Mouse (Mus musculus) forebrain, postnatal 0 days (tissue): ENCODE data around the gene Rad9a. TPM values are rescaled to one million over a fixed set of nuclear protein-coding genes. Genes with fewer than 3 reads are reported as not detected.

Experiments used
- ATAC-seq: fragments of 200-750 bp; cut with Nextera tagmentation; 2 replicates; pipeline ENCODE4 v1.8.0; 2017; ENCODE audit warnings: mild to moderate bottlenecking, moderate library complexity
- DNase-seq: peaks from one replicate; pipeline ENCODE4 v3.0.0-alpha.2; 2015
- H3K27ac ChIP-seq: fragments of 300-500 bp; sonication (generic); 2 replicates; pipeline ENCODE4 v1.5.1; 2014; ENCODE audit warnings: low read depth, mild to moderate bottlenecking, antibody characterized with exemption, low read length, moderate library complexity, mixed read lengths
- H3K27me3 ChIP-seq: fragments of 300-500 bp; sonication (generic); 2 replicates; pipeline ENCODE4 v1.6.1; 2014; ENCODE audit warnings: mild to moderate bottlenecking, low read length, mixed read lengths; ENCODE audit not compliant: insufficient read depth
- H3K36me3 ChIP-seq: fragments of 300-500 bp; sonication (generic); 2 replicates; pipeline ENCODE4 v1.6.1; 2014; ENCODE audit warnings: mild to moderate bottlenecking, moderate library complexity; ENCODE audit not compliant: insufficient read depth
- H3K4me1 ChIP-seq: fragments of 300-500 bp; sonication (generic); 2 replicates; pipeline ENCODE4 v1.6.1; 2014; ENCODE audit warnings: antibody characterized with exemption; ENCODE audit not compliant: insufficient read depth
- H3K4me2 ChIP-seq: fragments of 300-500 bp; sonication (generic); 2 replicates; pipeline ENCODE4 v1.6.1; 2014; ENCODE audit warnings: low read depth, mild to moderate bottlenecking, moderate library complexity
- H3K4me3 ChIP-seq: fragments of 300-500 bp; sonication (generic); 2 replicates; pipeline ENCODE4 v1.5.1; 2014; ENCODE audit warnings: low read depth, low read length, mixed read lengths
- H3K9ac ChIP-seq: fragments of 300-500 bp; sonication (generic); 2 replicates; pipeline ENCODE4 v1.6.1; 2014; ENCODE audit warnings: mild to moderate bottlenecking
- H3K9me3 ChIP-seq: fragments of 300-500 bp; sonication (generic); 2 replicates; pipeline ENCODE4 v1.6.1; 2016; ENCODE audit warnings: low read length
- CTCF ChIP-seq: sonication (generic); IDR thresholded peaks from 2 replicates; pipeline ENCODE4 v1.5.1; 2016; ENCODE audit warnings: antibody characterized with exemption, control low read depth, low read depth
- WGBS: fragments of 180-500 bp; shearing (Covaris S2); extraction: QIAGEN DNeasy Blood & Tissue Kit; methylation state at CpG from one replicate; pipeline ENCODE4 v1.1.7; 2014; 5-methylcytosine and 5-hydroxymethylcytosine counted together
- polyA plus RNA-seq: library from polyadenylated mRNA; unstranded; fragments of >200 nt; fragmentation: Nextera tagmentation; extraction: Ambion mirVana; gene quantifications from 2 replicates; pipeline ENCODE4 v1.2.1, GENCODE M21; 2015
- total RNA-seq: library from RNA; depleted of rRNA; stranded (reverse); fragments of >200 nt; gene quantifications from 2 replicates; pipeline ENCODE4 v1.2.3, GENCODE M21; 2014

Gene Rad9a
- total and polyA plus RNA-seq, 2 experiments from 2014 or later = 16.4 to 16.5 TPM

DNA sequence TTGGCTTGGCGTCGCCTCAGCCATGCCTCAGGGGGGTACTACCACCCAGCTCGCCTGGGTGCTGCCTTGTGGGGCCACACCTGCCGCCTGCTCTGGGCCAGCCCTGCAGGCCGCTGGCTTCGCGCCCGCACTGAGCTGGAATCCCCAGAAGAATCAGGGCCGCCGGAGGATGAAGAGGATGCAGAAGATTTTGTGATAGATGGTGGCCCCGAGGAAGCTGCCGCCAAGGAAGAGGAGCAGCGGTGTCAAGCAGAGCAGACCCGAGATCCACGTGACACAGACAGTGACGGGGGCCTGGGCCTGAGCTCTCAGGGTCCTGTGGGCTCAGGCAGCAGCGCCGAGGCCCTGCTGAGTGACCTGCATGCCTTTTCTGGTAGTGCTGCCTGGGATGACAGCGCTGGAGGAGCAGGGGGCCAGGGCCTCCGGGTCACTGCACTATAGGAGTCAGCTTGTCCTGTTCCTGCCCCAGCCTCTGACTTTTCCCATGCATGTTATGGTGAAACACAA lies 45.3 kb downstream of the Rad9a start:
- WGBS = 67% methylated on average over 20 of the region's 20 CpGs
- no peak for DNase-seq
- TF ChIP-seq CTCF = no peak
- no peaks in the 10 kb centered on the region for H3K4me1 ChIP-seq
- H3K4me3 ChIP-seq = no peak overlapping the region
- H3K27me3 ChIP-seq = no peaks in the 10 kb centered on the region
- H3K9me3 ChIP-seq = no peaks in the 10 kb centered on the region
- ATAC-seq = no peak
- no peak overlapping the region for H3K27ac ChIP-seq
- H3K4me2 ChIP-seq = no peak overlapping the region
- peaks cover 54% of the 10 kb centered on the region for H3K36me3 ChIP-seq
- H3K9ac ChIP-seq = no peak overlapping the region

DNA sequence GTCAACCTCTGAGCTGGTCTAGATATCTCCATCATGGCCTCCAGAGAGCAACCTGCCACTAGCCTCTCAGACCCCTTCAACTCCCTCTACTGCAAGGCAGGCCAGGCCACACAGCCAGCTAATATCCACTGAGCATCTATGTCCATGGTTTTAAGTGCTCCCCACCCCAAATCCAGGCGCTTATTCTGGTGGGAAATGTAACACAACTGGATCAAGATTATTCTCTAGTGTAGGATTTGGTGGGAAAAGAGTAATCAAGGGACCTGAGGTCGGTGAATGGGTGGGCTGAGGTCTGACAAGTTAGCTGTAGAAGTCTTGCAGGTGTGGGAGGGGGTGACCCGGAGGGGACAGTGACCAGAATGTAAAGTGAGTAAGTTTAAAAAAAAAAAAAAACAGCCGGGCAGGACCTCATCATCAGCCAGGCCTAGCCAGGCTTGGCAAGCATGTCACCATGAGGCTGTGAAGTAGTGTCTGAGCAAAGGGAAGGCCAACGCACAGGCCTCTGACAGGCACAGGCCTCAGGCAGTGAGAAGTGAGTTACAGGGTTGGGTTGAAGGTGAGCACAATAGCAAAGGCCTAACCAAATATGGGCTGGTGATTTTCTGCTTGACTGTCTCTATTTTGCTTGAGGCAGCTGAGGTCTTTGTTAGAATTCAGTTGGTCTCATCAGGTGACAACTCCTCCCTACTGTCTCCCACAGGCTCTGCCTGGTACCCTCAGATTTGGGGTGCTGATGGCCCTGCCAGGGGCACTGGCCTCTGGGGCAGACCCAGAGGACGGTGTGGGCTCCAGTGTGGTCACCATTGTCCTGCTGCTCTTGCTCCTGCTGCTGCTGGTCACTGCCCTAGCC lies 46.0 kb downstream of the Rad9a start:
- H3K9me3 ChIP-seq = no peaks in the 10 kb centered on the region
- WGBS = 66% methylated on average over 6 of the region's 6 CpGs
- DNase-seq = no peak
- no peaks in the 10 kb centered on the region for H3K4me1 ChIP-seq
- no peaks in the 10 kb centered on the region for H3K27me3 ChIP-seq
- no peak for ATAC-seq
- no peak overlapping the region for H3K27ac ChIP-seq
- no peak overlapping the region for H3K4me3 ChIP-seq
- no peak overlapping the region for H3K4me2 ChIP-seq
- H3K36me3 ChIP-seq = peaks cover 55% of the 10 kb centered on the region
- no peak overlapping the region for H3K9ac ChIP-seq
- no peak for TF ChIP-seq CTCF

DNA sequence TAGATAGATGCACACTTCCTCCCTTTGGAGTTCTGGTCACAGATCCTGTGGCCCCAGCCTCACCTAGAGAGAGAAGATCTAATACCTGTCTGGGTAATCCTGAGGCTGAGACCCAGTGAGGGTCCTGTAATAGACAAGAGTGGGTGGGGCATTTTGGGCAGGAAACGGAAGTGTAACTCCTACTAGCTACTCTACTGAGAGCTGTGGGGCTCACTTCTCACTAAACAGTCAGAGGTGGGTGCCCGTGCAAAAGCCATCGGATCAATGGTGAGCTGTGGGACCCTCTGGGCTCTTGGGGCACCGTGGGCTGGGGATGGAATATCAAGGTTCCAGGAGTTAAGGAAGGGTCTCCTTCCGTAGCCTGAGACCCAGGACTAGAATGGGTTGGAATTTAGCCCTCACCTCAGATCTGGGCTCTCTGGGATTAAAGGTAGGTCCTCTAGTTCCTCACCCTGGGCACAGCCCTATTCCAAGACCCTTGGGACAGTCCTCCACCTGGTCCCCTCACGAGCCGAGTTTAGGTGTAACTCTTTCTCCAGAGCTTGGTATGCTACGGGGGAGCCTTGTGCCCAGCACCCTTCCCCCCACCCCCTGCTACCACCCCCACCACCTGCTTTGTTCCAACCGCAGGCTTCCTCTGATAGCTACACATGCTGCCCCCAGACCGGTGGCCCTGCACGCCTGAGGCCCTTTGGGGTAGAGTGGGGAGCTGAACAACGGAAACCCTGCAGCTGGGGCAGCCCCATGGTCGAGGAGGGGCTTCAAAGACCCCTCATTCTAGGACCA lies 46.8 kb downstream of the Rad9a start:
- Histone ChIP-seq H3K36me3 (peaks cover 56% of the 10 kb centered on the region), H3K9ac (no peak overlapping the region), H3K4me2 (no peak overlapping the region), H3K9me3 (no peaks in the 10 kb centered on the region), H3K27ac (no peak overlapping the region), H3K27me3 (no peaks in the 10 kb centered on the region), H3K4me1 (no peaks in the 10 kb centered on the region), H3K4me3 (no peak overlapping the region)
- DNase-seq (no peak), ATAC-seq (no peak)
- WGBS = 78% methylated on average over 13 of the region's 13 CpGs
- no peak for TF ChIP-seq CTCF

DNA sequence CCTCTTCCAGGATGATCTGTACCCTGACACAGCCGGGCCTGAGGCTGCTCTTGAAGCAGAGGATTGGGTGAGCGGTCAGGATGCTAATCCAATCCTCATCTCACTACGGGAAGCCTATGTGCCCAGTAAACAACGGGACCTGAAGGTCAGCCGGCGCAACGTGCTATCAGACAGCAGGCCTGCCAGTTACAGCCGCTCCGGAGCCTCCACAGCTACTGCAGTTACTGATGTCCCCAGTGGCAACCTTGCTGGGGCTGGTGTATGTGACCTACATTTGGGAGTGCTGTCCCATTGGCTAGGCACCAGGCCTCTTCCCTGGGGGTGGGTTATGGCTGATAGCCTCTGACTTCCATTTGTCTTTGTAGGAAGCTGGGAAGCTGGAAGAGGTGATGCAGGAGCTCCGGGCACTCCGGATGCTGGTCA lies 48.2 kb downstream of the Rad9a start, which contains the start of gene Ptprcap:
Ptprcap (plus strand) TSS at position 373 of the 423 bp plus-strand sequence.
- no peak within 1 kb of the TSS for H3K4me2 ChIP-seq
- H3K36me3 ChIP-seq = peaks cover 42% of the 10 kb centered on the region
- no peaks in the 10 kb centered on the region for H3K27me3 ChIP-seq
- DNase-seq (no peak), ATAC-seq (no peak)
- 0 out of 2 replicates have a peak, but pooled peaks cover 8% of the 10 kb centered on the region for H3K4me1 ChIP-seq
- TF ChIP-seq CTCF = no peak
- no peak within 1 kb of the TSS for H3K27ac ChIP-seq
- 76% methylated on average over 11 of the region's 11 CpGs for WGBS
- H3K9ac ChIP-seq = no peak within 1 kb of the TSS
- no peaks in the 10 kb centered on the region for H3K9me3 ChIP-seq
- H3K4me3 ChIP-seq = no peak within 1 kb of the TSS

DNA sequence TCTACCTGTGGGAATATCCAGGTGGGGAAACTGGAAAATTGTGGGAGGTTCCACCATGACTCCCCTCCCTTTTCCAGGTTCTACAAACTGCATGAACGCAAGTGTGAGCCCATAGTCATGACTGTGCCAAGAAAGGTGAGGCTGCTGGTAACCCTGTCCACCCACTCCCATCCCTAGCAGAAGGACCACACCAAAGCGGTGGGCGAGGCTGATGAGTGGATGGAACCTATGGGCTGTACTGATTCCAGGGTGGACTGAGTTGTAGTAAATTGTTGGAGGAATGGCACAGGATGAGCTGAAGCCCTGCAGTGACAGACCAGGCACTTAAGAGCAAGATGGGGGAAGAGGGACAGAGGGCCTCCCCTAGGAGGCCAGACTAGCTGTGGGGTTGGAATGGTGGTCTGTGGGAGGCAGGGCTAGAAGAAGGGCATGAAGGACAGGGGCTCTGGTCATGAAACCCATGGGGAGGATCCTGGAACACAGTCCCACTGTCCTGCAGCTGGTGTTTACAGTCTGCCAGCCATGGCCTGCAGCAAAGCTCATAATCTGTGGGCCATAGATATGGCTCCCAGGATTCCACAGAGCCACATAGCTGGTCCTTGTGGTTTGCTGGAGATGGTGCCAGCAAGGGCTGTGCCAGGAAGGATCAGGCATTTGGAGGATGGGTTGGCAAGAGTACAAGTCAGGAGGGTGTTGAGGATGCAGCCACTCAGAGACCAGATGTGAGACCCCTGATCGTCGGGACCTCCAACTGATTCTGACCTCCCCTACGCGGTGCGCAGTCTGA lies 48.8 kb downstream of the Rad9a start:
- H3K9ac ChIP-seq = no peak overlapping the region
- H3K27me3 ChIP-seq = no peaks in the 10 kb centered on the region
- H3K4me1 ChIP-seq = peaks cover 8% of the 10 kb centered on the region; the same call in 1 of the 2 replicates
- H3K36me3 ChIP-seq = peaks cover 36% of the 10 kb centered on the region
- no peak overlapping the region for H3K4me2 ChIP-seq
- no peaks in the 10 kb centered on the region for H3K9me3 ChIP-seq
- WGBS = 93% methylated on average over 8 of the region's 8 CpGs
- no peak overlapping the region for H3K27ac ChIP-seq
- DNase-seq (no peak), ATAC-seq (no peak)
- H3K4me3 ChIP-seq = no peak overlapping the region
- no peak for TF ChIP-seq CTCF

DNA sequence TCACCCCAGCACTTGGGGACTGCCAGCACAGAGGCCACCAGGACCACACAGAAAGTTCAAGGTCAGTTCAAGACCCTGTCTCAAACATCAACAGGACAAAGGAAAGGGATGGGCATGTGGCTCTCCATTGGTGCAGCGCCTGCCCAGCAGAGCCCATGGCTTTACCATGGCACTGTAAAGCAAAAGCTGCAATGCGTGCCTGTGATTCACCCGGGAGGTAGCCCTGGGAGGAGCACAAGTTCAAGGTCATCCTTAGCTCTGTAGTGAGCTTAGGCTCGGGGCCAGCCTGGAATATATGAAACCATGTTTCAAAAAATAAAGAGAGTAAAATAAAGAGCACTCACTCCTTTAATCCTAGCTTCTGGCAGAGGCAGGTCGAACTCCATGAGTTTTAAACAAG lies 49.6 kb downstream of the Rad9a start:
- H3K27ac ChIP-seq = no peak overlapping the region
- no peak overlapping the region for H3K9ac ChIP-seq
- H3K4me2 ChIP-seq = no peak overlapping the region
- no peaks in the 10 kb centered on the region for H3K27me3 ChIP-seq
- H3K9me3 ChIP-seq = no peaks in the 10 kb centered on the region
- H3K4me3 ChIP-seq = no peak overlapping the region
- TF ChIP-seq CTCF = no peak
- WGBS = 87% methylated on average over 5 of the region's 5 CpGs
- ATAC-seq = no peak
- no peak for DNase-seq
- peaks cover 30% of the 10 kb centered on the region for H3K36me3 ChIP-seq
- peaks cover 8% of the 10 kb centered on the region; the same call in 1 of the 2 replicates for H3K4me1 ChIP-seq
